Mouse (Mus musculus) CD4-positive, CD25-positive, alpha-beta regulatory T cell, adult 2 months (primary cell): ENCODE data around the gene Hist1h3b.

Experiments
- DNase-seq: peaks from one replicate; pipeline ENCODE4 v3.0.0-alpha.2; 2012; ENCODE audit warnings: low read depth, low spot score

Gene Hist1h3b

DNA sequence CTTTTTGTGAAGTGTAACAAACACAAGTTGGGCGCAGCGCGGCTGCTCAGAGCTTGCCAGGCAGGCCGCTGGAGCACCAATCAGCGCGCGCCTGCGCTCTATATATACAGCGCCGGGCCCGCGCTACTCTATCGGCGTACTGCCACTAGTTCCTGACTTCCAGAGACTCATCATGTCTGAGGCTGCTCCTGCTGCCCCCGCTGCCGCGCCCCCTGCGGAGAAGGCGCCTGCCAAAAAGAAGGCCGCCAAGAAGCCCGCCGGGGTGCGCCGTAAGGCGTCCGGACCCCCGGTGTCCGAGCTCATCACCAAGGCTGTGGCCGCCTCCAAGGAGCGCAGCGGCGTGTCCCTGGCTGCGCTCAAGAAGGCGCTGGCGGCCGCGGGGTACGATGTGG is 13.4 kb upstream of the Hist1h3b start, which contains the start of gene Hist1h1c:
TSS of gene Hist1h1c (plus strand) at position 132 of the 392 bp plus-strand sequence.
- DNase-seq = peak; percentile 93

DNA sequence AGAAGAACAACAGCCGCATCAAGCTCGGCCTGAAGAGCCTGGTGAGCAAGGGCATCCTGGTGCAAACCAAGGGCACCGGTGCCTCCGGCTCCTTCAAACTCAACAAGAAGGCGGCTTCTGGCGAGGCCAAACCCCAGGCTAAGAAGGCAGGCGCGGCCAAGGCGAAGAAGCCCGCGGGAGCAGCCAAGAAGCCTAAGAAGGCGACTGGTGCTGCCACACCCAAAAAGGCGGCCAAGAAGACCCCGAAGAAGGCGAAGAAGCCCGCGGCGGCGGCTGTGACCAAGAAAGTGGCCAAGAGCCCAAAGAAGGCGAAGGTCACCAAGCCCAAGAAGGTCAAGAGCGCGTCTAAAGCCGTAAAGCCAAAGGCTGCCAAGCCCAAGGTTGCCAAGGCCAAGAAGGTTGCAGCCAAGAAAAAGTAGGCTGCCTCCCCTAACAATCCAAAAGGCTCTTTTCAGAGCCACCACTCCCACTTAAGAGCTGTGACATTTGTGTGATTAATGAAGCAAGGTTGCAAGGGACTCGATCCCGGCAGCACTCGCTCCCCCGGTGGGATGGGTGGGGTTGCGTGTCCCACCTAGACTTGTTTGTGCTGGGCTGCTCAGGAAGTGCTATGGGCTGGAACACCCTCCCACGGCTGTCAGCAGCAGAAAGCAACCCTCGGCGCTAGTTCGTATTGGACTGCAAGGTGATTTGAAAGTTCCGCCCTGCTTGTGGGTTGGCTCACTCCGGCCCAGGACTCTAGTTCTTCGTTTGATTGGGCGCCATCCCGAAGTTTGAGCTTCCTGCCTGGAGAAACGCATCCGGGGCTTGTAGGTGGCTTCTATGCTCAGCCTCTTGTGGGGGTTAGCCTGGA is 12.8 kb upstream of the Hist1h3b start:
- peak; percentile 93 for DNase-seq

DNA sequence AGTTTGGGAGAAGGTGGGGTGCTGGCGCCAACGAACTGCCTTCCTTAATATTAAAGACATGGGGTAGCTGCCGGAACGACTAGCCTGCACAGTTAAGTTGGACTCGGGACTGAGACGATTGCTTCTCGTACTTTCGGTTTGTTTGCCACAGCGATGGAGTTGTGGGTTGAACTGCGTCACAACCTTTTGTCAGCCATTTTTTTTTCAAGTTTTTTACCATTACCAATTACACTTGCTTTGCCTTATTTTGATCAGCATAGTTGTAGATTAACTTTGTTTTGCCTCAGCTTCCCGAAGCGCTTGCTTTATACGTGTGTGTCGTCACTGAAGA is 12.2 kb upstream of the Hist1h3b start:
- peak; percentile 91 for DNase-seq

DNA sequence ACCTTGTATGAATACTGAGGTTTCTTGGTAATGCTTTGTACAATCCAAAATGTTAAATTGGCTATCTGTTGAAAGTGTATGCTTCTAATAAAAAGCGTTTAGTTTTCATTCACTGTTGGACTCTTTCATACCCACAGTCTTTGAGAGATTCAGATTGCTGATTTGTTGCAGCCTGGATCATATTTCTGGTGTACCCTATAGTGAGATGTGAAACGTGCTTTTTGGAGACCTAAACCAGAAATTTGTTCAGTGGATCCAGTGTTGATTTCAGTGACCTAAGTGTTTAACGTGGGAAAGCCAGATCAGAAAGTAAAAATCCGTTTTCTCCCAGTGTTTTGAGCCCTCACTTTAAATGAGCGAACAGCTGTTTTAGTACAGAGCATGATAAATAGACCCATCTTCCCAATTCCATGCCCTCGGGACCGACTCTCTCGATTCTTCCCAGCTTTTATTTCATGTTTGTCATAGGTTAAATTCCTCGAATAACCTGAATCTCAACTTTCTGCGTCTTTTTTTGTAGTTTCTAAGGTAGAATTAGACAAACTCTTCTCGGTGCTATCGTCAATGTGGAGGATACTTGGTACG is 11.7 kb upstream of the Hist1h3b start:
- DNase-seq = no peak

DNA sequence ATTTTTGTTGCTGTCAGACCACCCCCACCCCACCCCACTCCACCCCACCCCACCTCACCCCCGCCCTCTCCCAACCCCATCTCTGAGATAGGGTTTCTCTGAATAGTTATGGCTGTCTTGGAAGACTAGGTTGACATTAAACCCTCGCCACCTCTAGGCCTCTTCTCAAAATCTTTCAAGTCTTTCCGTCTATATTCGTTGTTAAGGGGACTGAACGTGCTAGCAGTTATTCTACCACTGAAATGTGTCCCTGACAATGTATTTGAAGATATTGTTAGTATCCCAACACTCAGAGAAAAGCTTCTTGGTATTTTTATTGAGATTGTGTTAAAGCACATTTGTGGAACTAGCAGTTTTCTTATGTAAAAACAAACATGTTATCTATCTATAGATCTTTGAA is 11.2 kb upstream of the Hist1h3b start:
- DNase-seq = no peak

DNA sequence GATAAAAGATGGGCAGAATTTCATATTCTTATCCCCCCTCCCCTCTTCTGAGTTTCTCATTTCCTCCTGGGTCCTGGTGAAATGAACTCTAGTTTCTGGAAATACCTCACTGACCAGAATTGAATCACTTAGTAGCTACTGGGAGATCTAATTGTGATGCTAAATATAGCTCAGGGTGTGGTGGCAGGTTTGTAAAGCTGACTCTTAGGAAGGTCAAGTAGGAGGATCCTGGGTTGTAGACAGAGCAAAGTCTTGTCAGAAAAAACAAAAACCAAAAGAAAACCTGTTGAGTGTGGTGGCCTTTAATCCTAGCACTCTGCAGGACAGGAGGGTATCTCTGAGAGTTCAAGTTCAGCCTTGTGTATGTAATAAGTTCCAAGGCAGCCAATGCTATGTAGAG is 10.1 kb upstream of the Hist1h3b start:
- no peak for DNase-seq

DNA sequence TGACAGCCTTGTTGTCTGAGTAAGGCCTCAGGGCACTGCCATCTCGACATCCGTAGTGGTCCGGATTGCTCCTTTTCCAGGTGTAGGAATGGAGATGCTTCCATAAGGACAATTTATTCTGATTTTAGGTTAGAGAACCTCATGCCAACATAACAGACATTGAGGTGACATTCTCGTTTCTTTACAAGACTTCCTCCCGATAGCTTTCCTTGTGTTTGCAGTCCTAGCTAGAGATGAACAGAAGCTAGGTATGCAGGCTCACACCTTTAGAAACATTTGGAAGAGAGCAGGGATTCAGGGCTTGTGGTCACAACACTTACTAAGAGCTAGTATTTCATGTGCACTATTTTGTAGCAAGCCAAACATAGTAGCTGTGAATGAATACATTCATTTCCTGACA is 8.9 kb upstream of the Hist1h3b start:
- DNase-seq = no peak

DNA sequence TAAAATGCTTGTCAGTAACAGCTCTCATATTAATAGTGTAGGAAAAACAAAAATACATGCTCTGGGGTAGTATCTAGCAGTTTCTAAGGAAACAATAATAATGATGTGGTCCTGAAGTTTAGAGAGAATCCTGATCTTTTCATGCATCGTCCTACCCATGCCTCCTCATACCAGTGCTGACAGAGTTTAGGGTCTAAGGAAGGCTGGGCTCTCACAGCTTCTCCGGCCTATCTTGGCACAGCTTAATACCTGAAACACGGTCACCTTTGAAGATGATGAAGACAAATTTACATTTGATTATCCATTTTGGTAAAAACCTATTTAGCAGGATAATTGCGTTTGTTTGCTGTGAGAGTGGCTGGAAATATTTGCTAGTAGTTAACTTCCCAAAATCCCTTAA is 8.1 kb upstream of the Hist1h3b start:
- DNase-seq = no peak

DNA sequence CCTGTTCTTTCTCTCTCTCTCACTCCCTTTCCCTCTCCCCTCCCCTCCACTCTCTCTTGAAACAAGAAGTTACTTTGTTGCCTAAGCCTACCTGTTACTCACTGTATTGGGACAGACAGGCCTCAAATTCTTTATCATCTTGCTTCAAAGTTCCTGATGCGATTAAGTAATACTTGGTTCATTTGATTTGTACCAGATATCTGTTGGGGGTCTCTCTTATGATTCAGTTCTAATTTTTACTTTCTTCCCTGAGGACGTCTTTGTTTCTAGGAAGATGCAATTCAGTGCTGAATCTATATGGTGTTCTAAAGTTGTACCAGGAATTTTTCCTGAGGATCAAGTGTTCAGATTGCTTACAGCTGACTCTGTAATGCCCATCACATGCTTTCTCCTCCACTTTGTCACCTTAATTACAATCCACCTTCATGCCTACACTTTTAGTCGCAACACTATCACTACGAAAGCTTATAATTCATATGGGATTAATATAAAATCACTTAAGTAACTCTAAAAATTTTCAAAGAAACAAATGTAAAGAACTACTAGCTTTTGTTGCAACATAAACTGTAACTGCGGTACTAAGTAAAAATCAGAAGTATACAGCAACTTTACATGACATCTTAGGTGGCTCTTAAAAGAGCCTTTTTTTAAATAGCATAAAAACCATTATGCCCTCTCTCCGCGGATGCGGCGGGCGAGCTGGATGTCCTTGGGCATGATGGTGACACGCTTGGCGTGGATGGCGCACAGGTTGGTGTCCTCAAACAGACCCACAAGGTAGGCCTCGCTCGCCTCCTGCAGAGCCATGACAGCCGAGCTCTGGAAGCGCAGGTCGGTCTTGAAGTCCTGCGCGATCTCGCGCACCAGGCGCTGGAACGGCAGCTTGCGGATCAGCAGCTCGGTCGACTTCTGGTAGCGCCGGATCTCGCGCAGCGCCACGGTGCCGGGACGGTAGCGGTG is 7.4 kb upstream of the Hist1h3b start:
- no peak for DNase-seq

DNA sequence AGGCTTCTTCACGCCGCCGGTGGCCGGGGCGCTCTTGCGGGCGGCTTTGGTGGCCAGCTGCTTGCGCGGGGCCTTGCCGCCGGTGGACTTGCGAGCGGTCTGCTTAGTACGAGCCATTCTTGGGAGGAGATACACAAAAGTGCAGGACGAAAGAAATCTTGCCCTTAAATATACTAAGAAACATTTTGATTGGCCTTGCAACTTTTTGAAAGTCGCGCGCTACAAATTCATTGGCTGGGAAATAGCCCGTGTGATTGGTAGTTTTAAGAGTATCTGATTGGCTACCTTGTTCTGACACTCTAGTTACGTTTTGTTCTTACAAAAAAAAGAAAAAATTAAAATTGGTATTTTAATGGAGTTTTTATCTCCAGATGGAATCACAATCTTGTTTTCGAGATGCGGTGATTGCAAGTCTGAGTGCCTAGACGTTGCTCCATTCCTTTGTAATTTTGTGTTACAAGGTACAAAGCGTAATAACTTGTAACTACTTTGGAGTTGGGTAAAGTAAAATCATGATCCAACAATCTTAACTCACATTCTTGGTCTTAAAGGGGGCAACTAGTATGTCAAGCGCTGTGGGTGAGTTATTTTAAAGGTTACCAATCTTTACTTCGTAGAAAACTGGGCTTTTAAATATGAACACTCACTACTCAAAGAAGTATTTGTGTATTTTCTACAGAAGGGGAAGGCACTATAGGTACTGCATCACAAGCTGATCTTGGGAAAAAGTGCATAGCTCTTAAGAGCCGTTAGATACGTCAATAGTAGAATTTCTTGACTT is 6.5 kb upstream of the Hist1h3b start, which contains the start of gene Hist1h3c:
TSS of gene Hist1h3c (minus strand) at position 222 of the 781 bp plus-strand sequence.
- peak; percentile 91 for DNase-seq

DNA sequence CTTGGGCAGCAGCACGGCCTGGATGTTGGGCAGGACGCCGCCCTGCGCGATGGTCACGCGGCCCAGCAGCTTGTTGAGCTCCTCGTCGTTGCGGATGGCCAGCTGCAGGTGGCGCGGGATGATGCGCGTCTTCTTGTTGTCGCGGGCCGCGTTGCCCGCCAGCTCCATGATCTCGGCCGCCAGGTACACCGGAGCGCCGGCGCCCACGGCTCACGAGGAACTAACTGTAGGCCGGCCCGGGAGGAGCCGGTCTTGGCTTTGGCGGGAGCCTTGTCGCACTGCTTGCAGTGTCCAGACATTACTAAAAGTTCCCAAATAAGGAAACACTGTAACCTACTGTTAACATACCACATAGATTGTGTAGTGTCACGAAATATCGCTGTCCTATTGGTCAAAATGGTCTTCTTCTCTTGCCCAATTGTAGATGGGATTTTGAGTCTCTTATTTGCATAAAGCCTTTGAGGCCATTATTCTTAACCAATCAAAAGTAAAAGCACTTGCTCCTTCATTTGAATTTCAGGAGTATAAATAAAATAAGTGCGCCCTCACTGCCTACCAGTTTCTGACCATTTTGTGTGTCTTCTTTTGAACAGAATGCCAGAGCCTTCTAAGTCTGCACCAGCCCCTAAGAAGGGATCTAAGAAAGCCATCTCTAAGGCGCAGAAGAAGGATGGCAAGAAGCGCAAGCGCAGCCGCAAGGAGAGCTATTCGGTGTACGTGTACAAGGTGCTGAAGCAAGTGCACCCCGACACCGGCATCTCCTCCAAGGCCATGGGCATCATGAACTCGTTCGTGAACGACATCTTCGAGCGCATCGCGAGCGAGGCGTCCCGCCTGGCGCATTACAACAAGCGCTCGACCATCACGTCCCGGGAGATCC is 5.6 kb upstream of the Hist1h3b start, which contains the start of gene Hist1h2bb:
TSS of gene Hist1h2bb (plus strand) at position 534 of the 880 bp plus-strand sequence.
- peak; percentile 87 for DNase-seq

DNA sequence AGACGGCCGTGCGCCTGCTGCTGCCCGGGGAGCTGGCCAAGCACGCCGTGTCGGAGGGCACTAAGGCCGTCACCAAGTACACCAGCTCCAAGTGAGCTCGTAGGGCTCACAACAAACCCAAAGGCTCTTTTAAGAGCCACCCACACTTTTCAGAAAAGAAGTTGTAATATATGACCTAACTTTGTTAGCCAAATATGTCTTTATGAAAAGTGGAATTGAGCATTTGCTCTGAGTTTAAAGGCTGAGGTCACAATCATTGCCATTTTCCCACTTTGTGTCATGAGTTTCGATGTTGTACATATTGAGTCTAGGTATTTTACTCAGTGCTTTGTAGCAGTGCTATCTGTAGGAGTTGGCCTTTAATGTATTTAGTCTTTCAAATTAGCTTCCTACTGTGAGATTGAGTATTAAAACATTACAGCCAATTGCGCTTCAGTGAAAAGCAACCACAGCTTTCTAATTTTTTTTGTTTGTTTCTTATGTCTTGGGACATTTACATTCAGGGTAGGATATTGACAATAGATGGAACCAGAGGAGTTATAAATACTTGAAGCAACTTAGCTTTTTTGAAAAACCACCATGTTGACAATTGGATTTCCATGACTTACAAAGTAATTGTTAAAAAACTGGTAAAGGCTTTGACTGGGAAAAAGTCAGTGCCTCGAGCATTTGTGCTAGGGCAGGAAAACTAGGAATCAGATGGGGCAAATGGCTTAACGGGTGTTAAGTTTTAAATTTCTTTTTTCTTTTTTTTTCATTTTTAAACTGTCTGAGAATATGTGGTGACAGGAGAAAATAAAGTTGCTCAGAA is 4.8 kb upstream of the Hist1h3b start:
- DNase-seq = peak; percentile 31

DNA sequence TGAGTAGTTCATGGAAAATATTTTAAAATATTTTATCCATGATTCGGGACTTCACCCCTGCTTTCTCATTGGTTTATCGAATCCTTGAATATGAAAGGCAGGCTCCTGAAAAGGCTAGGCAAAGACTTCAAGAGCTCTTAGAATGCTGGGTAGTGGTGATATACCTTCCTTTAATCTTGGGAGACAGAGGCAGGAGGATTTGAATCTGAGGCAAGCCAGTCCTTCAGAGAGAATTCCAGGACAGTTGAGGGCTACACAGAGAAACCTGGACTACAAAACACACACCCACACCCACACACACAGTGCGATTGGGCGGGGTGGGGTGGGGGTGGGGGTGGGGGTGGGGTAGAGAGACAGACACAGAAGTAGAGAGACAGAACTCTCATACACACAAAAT is 4.2 kb upstream of the Hist1h3b start:
- no peak for DNase-seq

DNA sequence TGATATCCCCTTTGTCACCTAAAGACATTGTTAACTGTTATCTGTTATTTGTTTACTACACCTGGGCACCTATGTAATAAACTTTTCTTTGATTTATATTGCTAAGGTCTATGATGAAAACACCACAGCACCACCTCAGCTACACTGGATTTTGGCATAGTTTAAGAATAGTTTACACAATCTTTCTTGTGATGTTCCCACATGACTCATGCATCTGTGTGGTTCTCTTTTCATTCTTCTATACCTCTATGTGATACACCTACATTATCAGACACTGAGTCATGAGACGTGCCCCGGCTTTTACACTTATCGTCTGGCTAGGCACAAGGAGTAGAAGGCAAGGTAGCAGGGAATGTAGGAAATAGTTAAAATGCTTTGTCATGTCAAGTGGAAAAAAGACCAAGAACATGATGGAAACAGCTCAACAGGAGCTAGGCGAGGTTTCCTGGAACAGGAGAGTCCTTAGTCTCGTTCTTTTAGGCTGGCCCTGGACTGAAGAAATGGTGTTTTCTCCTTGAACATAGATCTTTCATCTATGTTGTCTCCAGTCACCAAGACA is 2.4 kb upstream of the Hist1h3b start:
- DNase-seq = no peak

DNA sequence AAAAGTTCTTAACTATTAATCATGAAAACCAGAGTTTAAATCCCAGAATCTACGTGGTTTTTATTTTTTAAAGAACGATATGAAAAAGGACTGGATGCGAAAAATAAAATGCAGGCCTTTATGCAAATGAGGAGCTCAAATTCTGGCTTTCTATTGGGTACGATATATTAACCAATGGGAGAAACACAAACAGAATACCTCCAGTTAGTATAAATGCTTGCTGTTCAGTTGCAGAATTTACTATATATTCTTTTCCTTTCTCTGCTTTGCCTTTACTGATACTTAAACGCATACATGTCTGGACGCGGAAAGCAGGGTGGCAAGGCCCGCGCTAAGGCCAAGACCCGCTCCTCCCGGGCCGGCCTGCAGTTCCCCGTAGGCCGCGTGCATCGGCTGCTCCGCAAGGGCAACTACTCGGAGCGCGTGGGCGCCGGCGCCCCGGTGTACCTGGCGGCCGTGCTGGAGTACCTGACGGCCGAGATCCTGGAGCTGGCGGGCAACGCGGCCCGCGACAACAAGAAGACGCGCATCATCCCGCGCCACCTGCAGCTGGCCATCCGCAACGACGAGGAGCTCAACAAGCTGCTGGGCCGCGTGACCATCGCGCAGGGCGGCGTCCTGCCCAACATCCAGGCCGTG is 1.1 kb upstream of the Hist1h3b start, which contains the start of gene Hist1h2ab:
TSS of gene Hist1h2ab (plus strand) at position 288 of the 639 bp plus-strand sequence.
- peak; percentile 66 for DNase-seq

DNA sequence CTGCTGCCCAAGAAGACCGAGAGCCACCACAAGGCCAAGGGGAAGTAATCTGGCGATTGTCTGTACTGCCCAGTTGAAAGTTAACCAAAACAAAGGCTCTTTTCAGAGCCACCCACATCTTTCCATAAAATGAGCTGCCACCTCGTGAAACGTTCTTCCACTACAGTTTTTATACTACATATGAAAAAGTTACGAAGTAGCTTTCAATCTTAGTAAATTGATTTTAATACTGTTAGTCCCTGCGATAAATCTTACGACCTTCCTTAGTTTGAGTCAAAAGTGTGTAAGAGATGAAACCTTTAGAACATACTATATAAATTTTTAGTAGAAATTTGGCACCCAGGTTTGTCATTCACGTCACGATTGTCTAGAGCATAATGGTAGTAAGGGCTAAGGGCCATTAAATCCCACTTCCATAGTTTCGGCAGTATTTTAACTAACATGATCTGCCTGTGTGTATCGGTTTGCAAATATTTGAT is 550 bp upstream of the Hist1h3b start:
- DNase-seq = peak; percentile 29

DNA sequence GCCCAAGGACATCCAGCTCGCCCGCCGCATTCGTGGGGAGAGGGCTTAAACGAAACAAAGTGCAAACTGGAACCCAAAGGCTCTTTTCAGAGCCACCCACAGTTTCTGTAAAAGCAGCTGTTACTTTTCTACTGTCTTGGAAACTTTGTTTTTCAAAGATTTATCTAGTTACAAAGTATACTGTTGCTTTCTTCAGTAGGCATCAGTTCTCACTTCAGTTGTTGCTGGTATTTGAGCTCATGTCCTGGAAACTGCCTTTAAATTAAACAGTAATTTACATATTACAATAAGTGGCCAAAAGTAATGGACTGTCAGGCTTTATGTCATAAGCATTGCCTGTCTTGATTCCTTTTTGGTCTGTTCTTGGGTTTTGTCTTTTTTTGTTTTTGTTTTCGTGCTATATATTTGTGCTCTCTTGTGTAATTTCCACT is 690 bp downstream of the Hist1h3b start:
- no peak for DNase-seq
